Mouse (Mus musculus): Measurements from ENCODE around the gene Npas3. TPM values are rescaled to one million over a fixed set of nuclear protein-coding genes. Genes with fewer than 3 reads are reported as not detected.

Npas3 gene
- polyA plus RNA-seq, 1 experiment from 2014 or later: 7.8 TPM

GRCm38 (mm10) chr12:53729275-53729674 is 480.8 kb downstream of the Npas3 start:
- no peak for ATAC-seq (ENCODE audit: low FRiP score, low read depth)
- 45% methylated on average over 5 of the region's 5 CpGs for WGBS

GRCm38 (mm10) chr12:53738549-53739292 is 490.2 kb downstream of the Npas3 start:
- H3K4me2 ChIP-seq (replicated peaks): no peak overlapping the region
- no peak overlapping the region for H3K4me3 ChIP-seq
- WGBS: 39% methylated on average over 16 of the region's 16 CpGs
- H3K4me1 ChIP-seq: peaks cover 12% of the 10 kb centered on the region
- ATAC-seq (ENCODE audit: low FRiP score, low read depth): no peak
- no peaks in the 10 kb centered on the region for H3K9me3 ChIP-seq
- no peaks in the 10 kb centered on the region for H3K36me3 ChIP-seq
- no peak overlapping the region for H3K27ac ChIP-seq
- H3K9ac ChIP-seq: no peak overlapping the region
- H3K27me3 ChIP-seq: no peaks in the 10 kb centered on the region

More at GRCm38 (mm10) chr12:53729275-53729674, 480.8 kb downstream of the Npas3 start:
- H3K4me2 ChIP-seq (replicated peaks): no peak overlapping the region
- peaks cover 19% of the 10 kb centered on the region for H3K4me1 ChIP-seq
- no peak overlapping the region for H3K27ac ChIP-seq
- H3K9ac ChIP-seq: no peak overlapping the region
- H3K36me3 ChIP-seq: no peaks in the 10 kb centered on the region
- no peak overlapping the region for H3K4me3 ChIP-seq
- H3K9me3 ChIP-seq: no peaks in the 10 kb centered on the region
- 0 out of 2 replicates have a peak, but pooled peaks cover 2% of the 10 kb centered on the region for H3K27me3 ChIP-seq

- no peak overlapping the region for H3K27ac ChIP-seq
- ATAC-seq (ENCODE audit: low FRiP score, low read depth): no peak
- 49% methylated on average over 5 of the region's 5 CpGs for WGBS
Observed at GRCm38 (mm10) chr12:53746653-53747052, 498.2 kb downstream of the Npas3 start.

GRCm38 (mm10) chr12:53749375-53749774 is 500.9 kb downstream of the Npas3 start:
- Histone ChIP-seq H3K4me1 (peaks cover 34% of the 10 kb centered on the region), H3K27ac (no peak overlapping the region), H3K27me3 (no peaks in the 10 kb centered on the region), H3K4me3 (no peak overlapping the region), H3K9me3 (no peaks in the 10 kb centered on the region), H3K36me3 (no peaks in the 10 kb centered on the region), H3K9ac (no peak overlapping the region), H3K4me2 (replicated peaks) (no peak overlapping the region)
- 36% methylated on average over 4 of the region's 4 CpGs for WGBS
- ATAC-seq (ENCODE audit: low FRiP score, low read depth): no peak

More at GRCm38 (mm10) chr12:53746653-53747052, 498.2 kb downstream of the Npas3 start:
- no peaks in the 10 kb centered on the region for H3K27me3 ChIP-seq
- H3K4me3 ChIP-seq: no peak overlapping the region
- no peaks in the 10 kb centered on the region for H3K36me3 ChIP-seq
- H3K4me2 ChIP-seq (replicated peaks): no peak overlapping the region
- H3K4me1 ChIP-seq: peaks cover 13% of the 10 kb centered on the region
- H3K9me3 ChIP-seq: no peaks in the 10 kb centered on the region
- H3K9ac ChIP-seq: no peak overlapping the region

- no peaks in the 10 kb centered on the region for H3K9me3 ChIP-seq
- no peak overlapping the region for H3K9ac ChIP-seq
- no peaks in the 10 kb centered on the region for H3K36me3 ChIP-seq
- H3K4me3 ChIP-seq: no peak overlapping the region
- no peaks in the 10 kb centered on the region for H3K27me3 ChIP-seq
- peaks cover 35% of the 10 kb centered on the region for H3K4me1 ChIP-seq
- H3K4me2 ChIP-seq (replicated peaks): no peak overlapping the region
- no peak overlapping the region for H3K27ac ChIP-seq
- ATAC-seq (ENCODE audit: low FRiP score, low read depth): no peak
- WGBS: 54% methylated on average over 13 of the region's 13 CpGs
Observed at GRCm38 (mm10) chr12:53752281-53753072, 504.0 kb downstream of the Npas3 start.

- no peak for ATAC-seq (ENCODE audit: low FRiP score, low read depth)
- Histone ChIP-seq H3K27me3 (no peaks in the 10 kb centered on the region), H3K27ac (no peak overlapping the region), H3K4me2 (replicated peaks) (no peak overlapping the region), H3K36me3 (no peaks in the 10 kb centered on the region), H3K4me3 (no peak overlapping the region), H3K9me3 (no peaks in the 10 kb centered on the region), H3K9ac (peak overlapping the region; percentile 32; the same call in 1 of the 2 replicates), H3K4me1 (peaks cover 38% of the 10 kb centered on the region)
- WGBS: 54% methylated on average over 13 of the region's 13 CpGs
Observed at GRCm38 (mm10) chr12:53753368-53753937, 505.0 kb downstream of the Npas3 start.

- Histone ChIP-seq H3K9me3 (no peaks in the 10 kb centered on the region), H3K9ac (no peak overlapping the region), H3K27ac (no peak overlapping the region), H3K4me3 (no peak overlapping the region), H3K36me3 (no peaks in the 10 kb centered on the region), H3K4me2 (replicated peaks) (no peak overlapping the region), H3K27me3 (no peaks in the 10 kb centered on the region), H3K4me1 (peaks cover 43% of the 10 kb centered on the region)
- no peak for ATAC-seq (ENCODE audit: low FRiP score, low read depth)
- 27% methylated on average over 7 of the region's 7 CpGs for WGBS
Observed at GRCm38 (mm10) chr12:53754236-53754635, 505.8 kb downstream of the Npas3 start.

GRCm38 (mm10) chr12:53757631-53758030 is 509.2 kb downstream of the Npas3 start:
- Histone ChIP-seq H3K9me3 (no peaks in the 10 kb centered on the region), H3K4me3 (no peak overlapping the region), H3K9ac (no peak overlapping the region), H3K4me2 (replicated peaks) (no peak overlapping the region), H3K27me3 (no peaks in the 10 kb centered on the region), H3K27ac (no peak overlapping the region), H3K36me3 (no peaks in the 10 kb centered on the region), H3K4me1 (peaks cover 26% of the 10 kb centered on the region)
- no peak for ATAC-seq (ENCODE audit: low FRiP score, low read depth)
- WGBS: 53% methylated on average over 6 of the region's 6 CpGs

GRCm38 (mm10) chr12:53758356-53758755 is 509.9 kb downstream of the Npas3 start:
- H3K27ac ChIP-seq: no peak overlapping the region
- no peaks in the 10 kb centered on the region for H3K36me3 ChIP-seq
- peaks cover 18% of the 10 kb centered on the region for H3K4me1 ChIP-seq
- H3K9ac ChIP-seq: no peak overlapping the region
- no peaks in the 10 kb centered on the region for H3K9me3 ChIP-seq
- 48% methylated on average over 5 of the region's 5 CpGs for WGBS
- ATAC-seq (ENCODE audit: low FRiP score, low read depth): no peak; the same call in 1 of the 2 replicates
- no peak overlapping the region for H3K4me2 ChIP-seq (replicated peaks)
- H3K4me3 ChIP-seq: no peak overlapping the region
- H3K27me3 ChIP-seq: no peaks in the 10 kb centered on the region

GRCm38 (mm10) chr12:53764143-53764542 is 515.7 kb downstream of the Npas3 start:
- H3K4me3 ChIP-seq: no peak overlapping the region
- ATAC-seq (ENCODE audit: low FRiP score, low read depth): no peak
- H3K36me3 ChIP-seq: no peaks in the 10 kb centered on the region
- H3K9ac ChIP-seq: no peak overlapping the region
- 43% methylated on average over 4 of the region's 4 CpGs for WGBS
- no peaks in the 10 kb centered on the region for H3K9me3 ChIP-seq
- no peak overlapping the region for H3K27ac ChIP-seq
- no peak overlapping the region for H3K4me2 ChIP-seq (replicated peaks)
- 0 out of 2 replicates have a peak, but pooled peaks cover 3% of the 10 kb centered on the region for H3K27me3 ChIP-seq
- H3K4me1 ChIP-seq: peaks cover 19% of the 10 kb centered on the region

GRCm38 (mm10) chr12:53768392-53768791 is 519.9 kb downstream of the Npas3 start:
- Histone ChIP-seq H3K36me3 (no peaks in the 10 kb centered on the region), H3K27me3 (0 out of 2 replicates have a peak, but pooled peaks cover 7% of the 10 kb centered on the region), H3K4me3 (peak overlapping the region; percentile 10; the same call in 1 of the 2 replicates), H3K27ac (no peak overlapping the region), H3K4me1 (peaks cover 17% of the 10 kb centered on the region), H3K9ac (no peak overlapping the region), H3K9me3 (no peaks in the 10 kb centered on the region), H3K4me2 (replicated peaks) (peak overlapping the region; percentile 30; the same call in 1 of the 2 replicates)
- 47% methylated on average over 11 of the region's 11 CpGs for WGBS
- ATAC-seq (ENCODE audit: low FRiP score, low read depth): no peak

Data from limb, embryonic 13.5 days (tissue).